Mouse (Mus musculus): Measurements from ENCODE around the gene Kcnmb4. TPM values are rescaled to one million over a fixed set of nuclear protein-coding genes. Genes with fewer than 3 reads are reported as not detected.

The Kcnmb4 gene
- polyA plus RNA-seq, 1 experiment from 2014 or later = 13.1 TPM

DNA sequence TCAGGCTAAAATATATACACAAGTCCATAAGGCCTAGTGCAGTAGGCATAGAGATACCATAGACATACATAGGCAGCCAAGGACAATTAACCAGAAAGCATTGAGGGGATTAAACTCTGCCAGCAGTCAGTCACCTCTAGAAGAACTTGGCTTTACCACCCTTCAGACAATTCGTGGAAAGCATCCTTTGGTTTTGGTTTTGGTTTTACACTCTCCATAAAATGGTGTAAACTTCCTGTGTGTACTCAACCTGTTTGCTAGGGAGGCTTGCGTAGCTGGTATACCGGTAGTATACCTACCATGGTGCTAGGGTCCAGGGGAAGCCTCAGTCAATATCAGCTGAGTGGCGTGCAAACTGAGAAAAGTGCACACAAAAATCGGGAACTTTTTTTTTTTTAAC lies 77.4 kb downstream of the Kcnmb4 start:
- no peak for ATAC-seq (ENCODE audit: low FRiP score, low read depth)

DNA sequence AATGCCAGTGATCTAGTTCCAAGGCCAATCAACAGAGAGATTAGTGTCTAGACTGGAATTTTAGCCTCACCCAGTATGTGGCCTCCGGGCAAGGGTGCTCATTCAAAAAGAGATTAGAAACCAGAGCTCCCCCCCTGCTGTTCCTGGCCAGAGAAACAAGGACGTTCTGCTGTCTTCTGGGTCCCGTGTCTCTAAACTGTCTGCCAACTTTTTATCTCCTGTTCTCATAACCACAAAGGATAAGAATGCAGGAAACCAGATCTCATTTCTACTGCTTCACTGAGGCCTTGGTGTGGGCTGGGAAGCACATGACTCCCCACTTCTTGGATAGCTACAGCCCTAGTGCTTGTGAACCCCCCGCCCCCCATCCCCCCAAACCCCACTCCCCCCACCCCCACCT lies 79.1 kb downstream of the Kcnmb4 start:
- H3K4me2 ChIP-seq (replicated peaks) = no peak overlapping the region
- no peak overlapping the region for H3K4me3 ChIP-seq
- H3K27ac ChIP-seq (replicated peaks) = no peak overlapping the region
- H3K4me1 ChIP-seq = no peaks in the 10 kb centered on the region
- 16% methylated on average over 3 of the region's 4 CpGs for WGBS
- no peaks in the 10 kb centered on the region for H3K9me3 ChIP-seq
- ATAC-seq (ENCODE audit: low FRiP score, low read depth) = no peak
- no peaks in the 10 kb centered on the region for H3K36me3 ChIP-seq
- H3K27me3 ChIP-seq = no peaks in the 10 kb centered on the region
- no peak overlapping the region for H3K9ac ChIP-seq (replicated peaks)

More for the DNA sequence above, 77.4 kb downstream of the Kcnmb4 start:
- Histone ChIP-seq H3K4me2 (replicated peaks) (no peak overlapping the region), H3K36me3 (no peaks in the 10 kb centered on the region), H3K4me3 (no peak overlapping the region), H3K9me3 (no peaks in the 10 kb centered on the region), H3K27me3 (no peaks in the 10 kb centered on the region), H3K4me1 (no peaks in the 10 kb centered on the region), H3K9ac (replicated peaks) (no peak overlapping the region), H3K27ac (replicated peaks) (no peak overlapping the region)
- WGBS = 85% methylated on average over 5 of the region's 5 CpGs

DNA sequence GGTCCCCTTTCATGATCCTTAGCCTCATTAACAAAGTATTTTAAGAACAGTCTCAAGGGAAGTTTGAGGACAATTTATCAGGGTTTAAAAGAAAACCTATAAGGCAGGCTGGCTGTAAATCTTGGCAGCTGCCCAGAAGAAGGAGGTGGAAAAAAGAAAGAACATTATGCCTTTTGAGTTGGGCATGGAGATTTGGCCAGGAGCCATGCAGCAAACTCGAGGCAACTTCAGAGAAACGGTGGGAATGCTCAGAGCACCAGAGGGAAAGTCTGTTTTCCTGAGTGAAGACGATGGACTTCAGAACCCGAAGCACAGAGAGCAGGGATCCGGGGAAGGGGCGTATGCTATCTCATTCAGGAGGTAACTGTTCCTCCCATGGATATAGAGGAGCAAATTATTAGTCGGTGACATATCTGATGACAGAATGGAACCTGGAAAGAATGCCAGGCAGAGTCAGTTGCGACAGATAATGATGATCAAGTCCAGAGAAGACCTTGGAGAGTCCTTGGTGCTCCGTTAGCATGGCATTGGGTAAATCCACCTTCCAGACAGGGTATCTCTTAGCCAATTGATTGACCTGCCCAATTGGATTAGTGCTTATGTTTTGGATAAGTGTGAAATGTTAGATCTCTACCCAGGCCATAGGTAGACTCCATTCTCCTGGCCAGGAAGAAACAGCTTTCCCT lies 79.7 kb downstream of the Kcnmb4 start:
- no peaks in the 10 kb centered on the region for H3K4me1 ChIP-seq
- WGBS = 78% methylated on average over 9 of the region's 9 CpGs
- H3K27me3 ChIP-seq = no peaks in the 10 kb centered on the region
- no peak overlapping the region for H3K4me3 ChIP-seq
- H3K9ac ChIP-seq (replicated peaks) = no peak overlapping the region
- ATAC-seq (ENCODE audit: low FRiP score, low read depth) = no peak
- no peak overlapping the region for H3K4me2 ChIP-seq (replicated peaks)
- H3K36me3 ChIP-seq = no peaks in the 10 kb centered on the region
- no peak overlapping the region for H3K27ac ChIP-seq (replicated peaks)
- H3K9me3 ChIP-seq = no peaks in the 10 kb centered on the region

DNA sequence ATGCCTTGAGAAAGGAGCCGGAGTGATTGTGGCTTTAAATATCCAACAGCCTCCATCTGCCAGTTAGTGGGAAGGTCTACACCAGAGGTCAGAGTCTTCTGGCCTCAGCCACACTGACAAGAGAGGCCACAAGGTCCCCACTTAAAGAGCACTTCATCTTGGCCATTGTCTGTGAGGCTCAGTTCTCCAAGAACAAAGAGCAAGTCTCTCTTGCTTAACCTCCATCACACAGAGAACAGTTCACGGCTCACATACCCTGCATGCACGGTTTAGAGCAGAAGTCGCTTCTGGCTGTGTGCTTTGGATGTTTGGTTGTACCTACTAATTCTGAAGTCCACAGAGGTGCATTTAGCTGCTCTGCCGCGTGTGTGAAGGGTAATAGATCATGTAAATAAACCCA lies 84.8 kb downstream of the Kcnmb4 start:
- no peak overlapping the region for H3K4me3 ChIP-seq
- H3K4me2 ChIP-seq (replicated peaks) = no peak overlapping the region

DNA sequence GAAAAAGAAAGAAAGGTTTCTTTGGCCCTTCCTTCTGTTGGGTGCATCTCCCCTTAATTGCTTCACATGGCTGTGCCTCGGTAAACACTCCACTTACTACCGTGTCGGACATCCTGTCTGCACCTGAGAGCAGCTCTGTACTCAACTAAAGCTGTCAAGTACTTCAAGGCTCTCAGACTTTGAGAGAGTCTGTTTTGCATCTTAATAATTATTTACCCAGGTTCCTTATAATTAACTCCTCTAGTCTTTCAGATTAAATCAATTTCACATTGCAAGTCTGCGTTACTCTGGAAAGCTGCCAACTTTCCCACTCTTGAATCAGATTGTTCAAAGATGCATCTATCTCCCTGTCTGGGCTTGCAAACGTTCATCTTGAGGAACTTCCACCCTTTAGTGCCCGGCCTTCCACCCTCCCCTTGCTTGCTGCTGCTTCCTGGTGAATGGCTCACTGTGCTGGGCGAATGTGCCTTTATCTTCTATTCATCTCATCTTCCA lies 87.2 kb downstream of the Kcnmb4 start:
- H3K4me1 ChIP-seq = peaks cover 8% of the 10 kb centered on the region
- 61% methylated on average over 7 of the region's 7 CpGs for WGBS
- no peaks in the 10 kb centered on the region for H3K9me3 ChIP-seq
- H3K4me3 ChIP-seq = no peak overlapping the region
- peaks cover 4% of the 10 kb centered on the region; the same call in 1 of the 2 replicates for H3K27me3 ChIP-seq
- H3K36me3 ChIP-seq = no peaks in the 10 kb centered on the region
- no peak overlapping the region for H3K4me2 ChIP-seq (replicated peaks)
- no peak for ATAC-seq (ENCODE audit: low FRiP score, low read depth)
- H3K27ac ChIP-seq (replicated peaks) = no peak overlapping the region
- H3K9ac ChIP-seq (replicated peaks) = no peak overlapping the region

More for the DNA sequence above, 84.8 kb downstream of the Kcnmb4 start:
- 44% methylated on average over 6 of the region's 6 CpGs for WGBS
- peaks cover 5% of the 10 kb centered on the region; the same call in 1 of the 2 replicates for H3K4me1 ChIP-seq
- H3K27me3 ChIP-seq = no peaks in the 10 kb centered on the region
- H3K36me3 ChIP-seq = no peaks in the 10 kb centered on the region
- no peak overlapping the region for H3K9ac ChIP-seq (replicated peaks)
- no peak for ATAC-seq (ENCODE audit: low FRiP score, low read depth)
- H3K27ac ChIP-seq (replicated peaks) = no peak overlapping the region
- H3K9me3 ChIP-seq = no peaks in the 10 kb centered on the region

DNA sequence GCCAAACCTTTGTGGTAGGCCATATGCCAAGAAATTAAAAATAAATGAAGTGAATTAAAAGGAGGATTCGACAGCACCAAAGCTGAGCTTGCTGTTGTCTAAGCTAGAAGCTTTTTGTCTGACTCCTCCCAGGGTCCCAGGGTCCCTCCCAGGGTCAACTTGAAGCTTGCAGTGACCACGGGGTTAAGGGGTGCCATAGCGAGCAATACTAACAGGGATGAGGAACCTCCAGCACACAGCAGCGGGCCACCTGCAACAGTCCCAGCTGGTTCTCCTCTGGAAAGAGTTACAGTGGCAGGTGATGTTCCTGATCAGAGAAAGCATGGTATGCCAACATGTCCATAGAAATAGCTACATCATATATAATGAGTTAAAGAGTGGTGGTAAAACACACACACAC lies 89.3 kb downstream of the Kcnmb4 start:
- no peaks in the 10 kb centered on the region for H3K9me3 ChIP-seq
- H3K9ac ChIP-seq (replicated peaks) = no peak overlapping the region
- no peak overlapping the region for H3K27ac ChIP-seq (replicated peaks)
- H3K36me3 ChIP-seq = no peaks in the 10 kb centered on the region
- 66% methylated on average over 4 of the region's 4 CpGs for WGBS
- no peak overlapping the region for H3K4me3 ChIP-seq
- H3K4me1 ChIP-seq = peaks cover 8% of the 10 kb centered on the region
- no peak for ATAC-seq (ENCODE audit: low FRiP score, low read depth)
- H3K4me2 ChIP-seq (replicated peaks) = no peak overlapping the region
- peaks cover 9% of the 10 kb centered on the region; the same call in 1 of the 2 replicates for H3K27me3 ChIP-seq

DNA sequence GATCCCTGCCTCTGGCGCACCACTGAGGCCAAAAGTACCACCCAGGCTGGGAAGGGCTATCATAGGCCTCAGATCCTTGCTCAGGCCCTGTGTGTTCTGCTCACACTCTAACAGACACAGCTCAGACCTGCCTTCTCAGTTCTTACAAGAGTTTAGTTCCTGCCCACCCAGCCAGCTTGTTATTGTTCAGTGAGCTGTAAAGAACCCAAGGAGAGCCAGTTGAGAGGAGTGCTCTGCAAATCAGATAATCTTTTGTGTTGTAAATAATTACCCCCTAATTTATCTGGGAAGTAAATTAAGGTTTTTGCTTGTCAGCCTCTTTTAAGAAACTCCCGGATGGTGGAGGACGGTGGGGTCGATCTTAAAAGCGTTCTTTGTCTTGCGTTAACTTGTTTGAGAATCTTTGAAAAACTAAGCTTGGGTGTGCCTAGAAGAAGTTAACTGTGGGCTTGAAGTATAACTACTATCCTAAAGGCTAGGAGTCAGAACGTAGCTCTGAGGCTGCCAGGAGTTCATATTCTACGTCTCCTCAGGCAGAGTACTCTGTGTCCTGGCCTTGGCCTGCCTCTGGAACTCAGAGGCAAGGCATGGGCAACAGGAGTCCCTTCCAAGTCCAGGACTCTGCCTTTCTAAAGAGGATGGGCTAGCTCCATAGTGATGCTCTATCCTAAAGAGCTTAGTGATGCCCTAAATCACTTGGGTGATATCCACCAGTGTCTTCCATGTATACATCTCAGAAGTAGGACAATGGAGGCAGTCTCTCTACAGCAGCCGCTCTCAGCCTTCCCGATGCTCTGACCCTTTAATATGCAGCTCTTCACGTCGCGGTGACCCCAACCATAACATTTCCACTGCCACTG lies 90.6 kb downstream of the Kcnmb4 start:
- no peak overlapping the region for H3K9ac ChIP-seq (replicated peaks)
- 46% methylated on average over 13 of the region's 13 CpGs for WGBS
- no peak overlapping the region for H3K4me2 ChIP-seq (replicated peaks)
- peaks cover 9% of the 10 kb centered on the region; the same call in 1 of the 2 replicates for H3K27me3 ChIP-seq
- H3K36me3 ChIP-seq = no peaks in the 10 kb centered on the region
- ATAC-seq (ENCODE audit: low FRiP score, low read depth) = no peak
- peaks cover 8% of the 10 kb centered on the region for H3K4me1 ChIP-seq
- no peak overlapping the region for H3K27ac ChIP-seq (replicated peaks)
- H3K4me3 ChIP-seq = no peak overlapping the region
- no peaks in the 10 kb centered on the region for H3K9me3 ChIP-seq

DNA sequence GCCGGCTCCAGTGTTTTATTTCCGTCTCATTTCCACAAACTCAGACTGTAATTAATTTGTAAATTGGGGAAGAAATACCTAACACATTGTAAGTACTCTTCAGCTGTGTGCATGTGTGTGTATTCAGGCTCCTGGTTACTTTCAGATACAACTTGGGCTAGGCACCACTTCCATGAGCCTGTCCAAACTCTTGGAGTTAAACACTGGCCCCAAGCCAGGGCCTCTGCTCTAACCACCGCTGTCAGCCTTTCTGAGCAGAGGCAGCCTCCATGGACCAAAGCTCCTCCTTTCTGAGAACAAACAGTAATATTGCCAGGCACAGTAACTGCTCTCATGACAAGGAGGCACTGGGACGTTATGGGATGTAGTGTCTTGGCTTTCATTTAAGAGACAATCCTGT lies 96.8 kb downstream of the Kcnmb4 start:
- H3K9ac ChIP-seq (replicated peaks) = no peak overlapping the region
- H3K4me2 ChIP-seq (replicated peaks) = no peak overlapping the region
- H3K9me3 ChIP-seq = no peaks in the 10 kb centered on the region
- H3K27me3 ChIP-seq = peaks cover 5% of the 10 kb centered on the region; the same call in 1 of the 2 replicates
- no peak for ATAC-seq (ENCODE audit: low FRiP score, low read depth)
- H3K4me3 ChIP-seq = no peak overlapping the region
- H3K36me3 ChIP-seq = no peaks in the 10 kb centered on the region
- no peaks in the 10 kb centered on the region for H3K4me1 ChIP-seq
- no peak overlapping the region for H3K27ac ChIP-seq (replicated peaks)
- WGBS = 92% methylated on average over 4 of the region's 4 CpGs

DNA sequence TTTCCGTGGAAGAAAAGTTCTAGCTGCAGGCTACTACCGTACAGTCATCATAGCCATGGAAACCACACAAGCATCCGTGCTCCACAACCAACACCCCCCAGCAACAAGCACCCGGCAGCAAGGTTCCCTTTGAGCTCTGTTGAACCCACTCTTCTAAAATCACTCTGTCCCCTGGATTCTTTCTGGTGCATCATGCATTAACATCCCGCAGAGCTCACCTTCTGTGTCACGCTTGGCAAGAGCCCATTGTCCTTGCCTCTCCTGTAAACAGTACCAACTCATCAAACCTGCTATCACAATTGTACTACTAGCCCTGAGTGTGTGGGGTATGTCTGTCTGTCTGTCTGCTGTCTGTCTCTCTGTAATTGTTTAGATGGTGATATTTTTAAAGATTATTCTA lies 99.6 kb downstream of the Kcnmb4 start:
- peaks cover 4% of the 10 kb centered on the region; the same call in 1 of the 2 replicates for H3K4me1 ChIP-seq
- no peak overlapping the region for H3K4me2 ChIP-seq (replicated peaks)
- ATAC-seq (ENCODE audit: low FRiP score, low read depth) = no peak
- H3K9ac ChIP-seq (replicated peaks) = no peak overlapping the region
- no peak overlapping the region for H3K27ac ChIP-seq (replicated peaks)
- H3K9me3 ChIP-seq = no peaks in the 10 kb centered on the region
- no peaks in the 10 kb centered on the region for H3K36me3 ChIP-seq
- WGBS = 85% methylated on average over 6 of the region's 6 CpGs
- no peaks in the 10 kb centered on the region; the same call in 1 of the 2 replicates for H3K27me3 ChIP-seq
- no peak overlapping the region for H3K4me3 ChIP-seq

DNA sequence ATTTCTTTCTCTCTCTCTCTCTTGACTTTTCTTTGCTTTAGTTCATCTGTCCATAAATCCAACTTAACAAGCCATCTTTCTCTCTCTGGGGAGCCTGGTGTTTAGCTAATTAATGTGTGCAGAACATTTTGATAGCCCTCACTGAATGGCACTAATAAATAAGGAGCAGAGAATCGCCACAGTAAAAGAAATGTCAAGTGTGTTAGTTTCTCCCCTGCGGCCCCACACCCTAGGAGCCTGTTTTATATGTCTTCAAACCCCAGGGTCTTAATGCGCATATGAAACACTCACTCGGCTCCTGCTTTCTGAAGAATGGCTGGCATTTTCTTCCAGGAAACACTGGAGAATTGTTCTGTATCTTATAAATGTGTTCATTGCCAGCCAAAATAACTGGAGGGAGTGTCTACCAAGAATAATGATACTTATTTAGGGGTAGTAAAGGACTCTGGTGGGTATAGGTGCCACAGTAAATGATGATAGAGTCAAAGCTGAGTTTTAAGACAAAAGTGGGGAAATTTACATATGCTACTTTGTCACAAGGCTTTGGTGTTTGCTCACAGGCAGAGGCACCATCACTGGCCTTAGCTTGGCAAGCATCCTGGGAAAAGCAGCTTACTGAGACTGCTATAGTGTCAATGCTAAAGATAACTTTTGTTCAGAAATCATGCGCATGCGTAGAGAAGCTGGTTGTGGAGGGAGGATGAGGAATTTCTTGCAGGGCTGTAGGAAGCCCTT lies 102.5 kb downstream of the Kcnmb4 start:
- no peak overlapping the region for H3K4me3 ChIP-seq
- no peaks in the 10 kb centered on the region for H3K36me3 ChIP-seq
- H3K4me1 ChIP-seq = peaks cover 4% of the 10 kb centered on the region; the same call in 1 of the 2 replicates
- peak overlapping the region; percentile 39; the same call in 1 of the 2 replicates for H3K27ac ChIP-seq (replicated peaks)
- no peaks in the 10 kb centered on the region for H3K9me3 ChIP-seq
- H3K9ac ChIP-seq (replicated peaks) = no peak overlapping the region
- no peaks in the 10 kb centered on the region; the same call in 1 of the 2 replicates for H3K27me3 ChIP-seq
- H3K4me2 ChIP-seq (replicated peaks) = no peak overlapping the region
- 43% methylated on average over 6 of the region's 6 CpGs for WGBS
- no peak for ATAC-seq (ENCODE audit: low FRiP score, low read depth)
